Mouse (Mus musculus) MEL (cell line): ENCODE measurements at regions not wholly inside any gene's neighbourhood (a gene's known extent, or its start where the extent isn't known, plus 50 kb on each side); places are given as distances from the start of the nearest gene placed in this dataset.

ENCODE experiments used
- DNase-seq: peaks from one replicate; pipeline ENCODE4 v3.0.0; 2011; ENCODE audit warnings: low read depth, low spot score
- H3K27ac ChIP-seq: 2 replicates; pipeline ENCODE4 v1.5.1; 2012; ENCODE audit warnings: low read depth, mild to moderate bottlenecking, control low read depth, low read length, moderate library complexity; ENCODE audit not compliant: control insufficient read depth
- H3K27me3 ChIP-seq, 2 experiments: fragments of 150-350 bp in 1 of 2; sonication (generic) in 1 of 2; 2 replicates each; pipeline ENCODE4 v1.6.1; 2012; ENCODE audit warnings: low read length in 2 of 2, mild to moderate bottlenecking in 2 of 2, improper control_type of control experiment in 1 of 2, moderate library complexity in 1 of 2; ENCODE audit not compliant: insufficient read depth in 2 of 2, control insufficient read depth in 1 of 2
- H3K36me3 ChIP-seq, 2 experiments: 2 replicates each; pipeline ENCODE4 v1.6.1; 2012 to 2014; ENCODE audit warnings: low read length in 2 of 2, improper control_type of control experiment in 1 of 2, inconsistent platforms in 1 of 2, mild to moderate bottlenecking in 1 of 2; ENCODE audit not compliant: insufficient read depth in 2 of 2, control insufficient read depth in 1 of 2
- H3K4me1 ChIP-seq, 2 experiments: fragments of 150-350 bp in 1 of 2; sonication (generic) in 1 of 2; 2 replicates each; pipeline ENCODE4 v1.6.1; 2012; ENCODE audit warnings: low read length in 2 of 2, improper control_type of control experiment in 1 of 2, mild to moderate bottlenecking in 1 of 2; ENCODE audit not compliant: insufficient read depth in 2 of 2, control insufficient read depth in 1 of 2
- H3K4me3 ChIP-seq, 2 experiments: fragments of 150-350 bp in 1 of 2; sonication (generic) in 1 of 2; 2 replicates each; pipeline ENCODE4 v1.5.1; 2012; ENCODE audit warnings: low read depth in 2 of 2, low read length in 2 of 2, mild to moderate bottlenecking in 2 of 2, moderate library complexity in 2 of 2, control low read depth in 1 of 2, improper control_type of control experiment in 1 of 2; ENCODE audit not compliant: control insufficient read depth in 1 of 2, insufficient read depth in 1 of 2
- H3K79me2 ChIP-seq: 2 replicates; pipeline ENCODE4 v1.6.1; 2012; ENCODE audit warnings: mild to moderate bottlenecking, low read length, moderate library complexity; ENCODE audit not compliant: control insufficient read depth, poor library complexity, insufficient read depth
- H3K9ac ChIP-seq: 2 replicates; pipeline ENCODE4 v1.6.1; 2012; ENCODE audit warnings: low read depth, mild to moderate bottlenecking, control low read depth, low read length, moderate library complexity; ENCODE audit not compliant: control insufficient read depth, poor library complexity, severe bottlenecking
- H3K9me3 ChIP-seq: fragments of 150-350 bp; sonication (generic); replicated peaks from 2 replicates; pipeline ENCODE4 v1.6.1; 2012; ENCODE audit warnings: mild to moderate bottlenecking, low read length, improper control_type of control experiment, moderate library complexity; ENCODE audit not compliant: insufficient read depth
- CHD1 ChIP-seq: IDR thresholded peaks from 2 replicates; pipeline ENCODE4 v1.6.1; 2012; ENCODE audit warnings: low read depth, mild to moderate bottlenecking, inconsistent platforms, low read length, improper control_type of control experiment
- CHD2 ChIP-seq: IDR thresholded peaks from 2 replicates; pipeline ENCODE4 v1.6.1; 2011; ENCODE audit warnings: low read length, improper control_type of control experiment
- CTCF ChIP-seq, 3 experiments: IDR thresholded peaks in 2 of 3; conservative IDR thresholded peaks in 1 of 3; 2 replicates each; pipeline ENCODE4 v1.5.1; 2011 to 2012; ENCODE audit warnings: low read length in 3 of 3, low read depth in 2 of 3, mild to moderate bottlenecking in 2 of 3, improper control_type of control experiment in 1 of 3, inconsistent platforms in 1 of 3, mixed read lengths in 1 of 3, moderate library complexity in 1 of 3; ENCODE audit not compliant: control insufficient read depth in 1 of 3, insufficient read depth in 1 of 3, poor library complexity in 1 of 3, severe bottlenecking in 1 of 3
- E2F4 ChIP-seq: IDR thresholded peaks from 2 replicates; pipeline ENCODE4 v1.6.1; 2011; ENCODE audit warnings: low read depth, low read length, improper control_type of control experiment, borderline replicate concordance
- EP300 ChIP-seq, 2 experiments: IDR thresholded peaks; 2 replicates each; pipeline ENCODE4 v1.6.1; 2011; ENCODE audit warnings: improper control_type of control experiment in 2 of 2, low read length in 2 of 2, low read depth in 1 of 2, mild to moderate bottlenecking in 1 of 2
- ETS1 ChIP-seq: IDR thresholded peaks from 2 replicates; pipeline ENCODE4 v1.6.1; 2012; ENCODE audit warnings: low read depth, mild to moderate bottlenecking, inconsistent platforms, low read length, improper control_type of control experiment, moderate library complexity
- HCFC1 ChIP-seq: IDR thresholded peaks from 2 replicates; pipeline ENCODE4 v1.6.1; 2012; ENCODE audit warnings: low read depth, mild to moderate bottlenecking, inconsistent platforms, low read length, improper control_type of control experiment, moderate library complexity
- JUND ChIP-seq: IDR thresholded peaks from 2 replicates; pipeline ENCODE4 v1.6.1; 2011; ENCODE audit warnings: low read depth, mild to moderate bottlenecking, improper control_type of control experiment, low read length
- KAT2A ChIP-seq: conservative IDR thresholded peaks from 2 replicates; pipeline ENCODE4 v1.6.1; 2012; ENCODE audit warnings: low read depth, low read length, improper control_type of control experiment, inconsistent platforms
- MEF2A ChIP-seq: IDR thresholded peaks from 2 replicates; pipeline ENCODE4 v1.6.1; 2014; ENCODE audit warnings: low read depth, mild to moderate bottlenecking, inconsistent platforms, low read length, improper control_type of control experiment; ENCODE audit not compliant: poor library complexity, insufficient replicate concordance, severe bottlenecking; ENCODE audit errors: extremely low read depth
- MYC ChIP-seq: IDR thresholded peaks from 2 replicates; pipeline ENCODE4 v1.6.1; 2011; ENCODE audit warnings: low read depth, mild to moderate bottlenecking, low read length, improper control_type of control experiment, moderate library complexity
- NELFE ChIP-seq: IDR thresholded peaks from 2 replicates; pipeline ENCODE4 v1.6.1; 2011; ENCODE audit warnings: low read depth, low read length, improper control_type of control experiment
- NRF1 ChIP-seq: IDR thresholded peaks from 2 replicates; pipeline ENCODE4 v1.6.1; 2014; ENCODE audit warnings: low read depth, mild to moderate bottlenecking, inconsistent platforms, low read length, improper control_type of control experiment, moderate library complexity; ENCODE audit not compliant: poor library complexity, insufficient read depth, severe bottlenecking
- POLR2A ChIP-seq, 2 experiments: IDR thresholded peaks; 2 replicates each; pipeline ENCODE4 v1.6.1; 2011 to 2012; ENCODE audit warnings: low read length in 2 of 2, mild to moderate bottlenecking in 2 of 2, control low read depth in 1 of 2, improper control_type of control experiment in 1 of 2, low read depth in 1 of 2, moderate library complexity in 1 of 2; ENCODE audit not compliant: control insufficient read depth in 1 of 2, insufficient read depth in 1 of 2, poor library complexity in 1 of 2
- POLR2AphosphoS2 ChIP-seq: IDR thresholded peaks from 2 replicates; pipeline ENCODE4 v1.6.1; 2011; ENCODE audit warnings: low read length, improper control_type of control experiment
- RCOR1 ChIP-seq: IDR thresholded peaks from 2 replicates; pipeline ENCODE4 v1.6.1; 2012; ENCODE audit warnings: low read depth, mild to moderate bottlenecking, inconsistent platforms, low read length, improper control_type of control experiment
- SMC3 ChIP-seq: IDR thresholded peaks from 2 replicates; pipeline ENCODE4 v1.6.1; 2011; ENCODE audit warnings: low read depth, low read length, improper control_type of control experiment
- UBTF ChIP-seq: IDR thresholded peaks from 2 replicates; pipeline ENCODE4 v1.6.1; 2012; ENCODE audit warnings: low read depth, mild to moderate bottlenecking, inconsistent platforms, low read length, improper control_type of control experiment, moderate library complexity, borderline replicate concordance; ENCODE audit not compliant: insufficient read depth
- ZNF384 ChIP-seq: IDR thresholded peaks from 2 replicates; pipeline ENCODE4 v1.6.1; 2012; ENCODE audit warnings: low read depth, mild to moderate bottlenecking, inconsistent platforms, low read length, improper control_type of control experiment

- Histone ChIP-seq H3K27ac (no peak overlapping the region), H3K79me2 (no peaks in the 10 kb centered on the region), H3K4me3 (no peak overlapping the region), H3K9me3 (no peaks in the 10 kb centered on the region), H3K9ac (no peak overlapping the region), H3K27me3 (no peaks in the 10 kb centered on the region), H3K4me1 (no peaks in the 10 kb centered on the region; a peak in 1 of 4 replicates), H3K36me3 (no peaks in the 10 kb centered on the region)
- TF ChIP-seq HCFC1 = no peak
- no peak for TF ChIP-seq NELFE
- TF ChIP-seq CHD1 = no peak
- no peak for TF ChIP-seq CHD2
- TF ChIP-seq NRF1 = no peak
- TF ChIP-seq JUND = no peak
- TF ChIP-seq ETS1 = no peak
- no peak for TF ChIP-seq SMC3
- no peak for TF ChIP-seq MEF2A
- TF ChIP-seq E2F4 = no peak
- TF ChIP-seq UBTF = no peak
- no peak for TF ChIP-seq MYC
- DNase-seq = no peak
Measured at GRCm38 (mm10) chr19:21135998-21136380, 136.1 kb upstream of the Zfand5 start.

GRCm38 (mm10) chr19:21135297-21135997 lies 136.6 kb upstream of the Zfand5 start:
- Histone ChIP-seq H3K4me1 (no peaks in the 10 kb centered on the region; a peak in 1 of 4 replicates), H3K27me3 (no peaks in the 10 kb centered on the region), H3K9ac (no peak overlapping the region), H3K9me3 (no peaks in the 10 kb centered on the region), H3K79me2 (no peaks in the 10 kb centered on the region), H3K4me3 (no peak overlapping the region), H3K27ac (no peak overlapping the region), H3K36me3 (no peaks in the 10 kb centered on the region)
- no peak for DNase-seq
- TF ChIP-seq CTCF (IDR thresholded peaks at IDR 0.05 in 2 of 3, conservative IDR thresholded peaks at IDR 0.05 in 1 of 3; ENCODE audit: control insufficient read depth in 1 of 3, insufficient read depth in 1 of 3, low read depth in 2 of 3, low read length in 3 of 3, poor library complexity in 1 of 3, severe bottlenecking in 1 of 3) = no peak
- no peak for TF ChIP-seq CHD1
- no peak for TF ChIP-seq KAT2A
- TF ChIP-seq RCOR1 = no peak
- no peak for TF ChIP-seq POLR2AphosphoS2
- no peak for TF ChIP-seq EP300 (IDR thresholded peaks at IDR 0.05; ENCODE audit: low read depth in 1 of 2, low read length in 2 of 2)
- no peak for TF ChIP-seq POLR2A (IDR thresholded peaks at IDR 0.05; ENCODE audit: control insufficient read depth in 1 of 2, insufficient read depth in 1 of 2, low read depth in 1 of 2, low read length in 2 of 2, poor library complexity in 1 of 2)
- no peak for TF ChIP-seq E2F4
- TF ChIP-seq JUND = no peak
- no peak for TF ChIP-seq ZNF384
